Mouse (Mus musculus) lung, adult 18-20 months (tissue): ENCODE measurements at regions not wholly inside any gene's neighbourhood (a gene's known extent, or its start where the extent isn't known, plus 50 kb on each side); places are given as distances from the start of the nearest gene placed in this dataset.

ENCODE experiments used
- DNase-seq, 2 experiments: peaks; one replicate each; pipeline ENCODE4 v3.0.0; 2022; ENCODE audit warnings: mixed read lengths in 2 of 2

DNA sequence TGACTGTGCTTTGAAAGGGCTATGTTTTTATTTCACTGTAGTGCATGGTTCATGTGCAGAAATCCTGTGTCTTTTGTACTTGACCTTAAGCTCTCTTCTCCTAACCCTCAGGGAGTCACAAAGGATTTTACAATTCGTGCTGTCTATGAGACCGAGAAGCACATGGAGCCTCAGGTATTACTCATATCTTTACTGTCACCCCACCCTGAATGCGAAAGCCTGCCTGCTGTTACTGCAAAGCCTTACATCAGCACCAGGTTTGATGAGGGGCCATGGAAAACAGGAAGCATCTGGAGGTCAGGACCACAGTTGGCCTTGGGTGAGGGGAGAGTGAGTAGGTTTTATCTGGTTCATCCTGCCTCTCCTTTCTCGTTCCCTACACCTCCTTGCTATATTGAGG, 150.3 kb downstream of the Snx19 start:
- DNase-seq = no peak

GRCm38 (mm10) chr9:30575531-30575930, 148.6 kb downstream of the Snx19 start:
- DNase-seq = no peak

GRCm38 (mm10) chr9:30573294-30573693, 146.4 kb downstream of the Snx19 start:
- DNase-seq = no peak

GRCm38 (mm10) chr9:30571014-30571413, 144.1 kb downstream of the Snx19 start:
- no peak for DNase-seq

DNA sequence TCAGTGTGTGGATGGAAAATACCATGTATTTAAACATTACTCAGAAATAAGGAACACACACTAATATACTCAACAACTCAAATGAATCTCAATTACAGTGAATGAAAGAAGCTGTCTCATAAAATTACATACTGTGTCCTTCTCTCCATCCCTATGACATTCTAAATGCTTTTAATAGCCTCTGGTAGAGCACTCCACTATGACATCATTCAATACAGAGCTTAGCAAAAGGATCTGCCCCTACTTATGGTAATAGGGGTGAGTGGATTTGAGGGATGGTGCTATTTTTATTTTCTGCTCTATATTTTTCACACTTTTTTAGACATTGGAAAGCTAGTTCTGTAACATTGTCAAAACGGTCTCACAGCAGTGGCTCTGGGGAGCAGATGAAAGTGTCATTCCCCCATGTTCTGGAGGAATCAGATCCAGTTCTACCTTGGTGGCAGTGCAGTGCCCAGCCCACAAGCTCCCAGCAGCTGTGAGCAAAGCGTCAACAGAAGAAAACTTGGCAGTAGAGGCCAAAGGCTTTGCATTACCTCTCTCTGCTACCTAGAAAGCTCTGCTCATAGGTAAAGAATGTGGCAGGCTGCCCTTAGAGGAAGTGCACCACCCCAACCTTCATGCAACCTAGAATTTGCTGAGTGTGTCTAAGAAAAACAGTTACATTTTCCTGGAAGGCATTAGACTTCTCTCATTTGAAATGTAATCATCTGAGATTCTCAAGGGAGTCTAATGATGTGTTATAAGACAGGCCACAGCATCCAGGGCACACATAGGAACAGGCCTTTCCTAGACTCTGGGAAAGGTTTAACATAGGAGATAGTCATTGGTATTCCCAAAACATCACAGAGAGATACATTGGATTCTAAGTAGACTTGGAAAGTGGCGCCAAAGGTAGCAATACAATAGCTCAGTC, 138.1 kb downstream of the Snx19 start:
- no peak for DNase-seq

- no peak for DNase-seq
Measured at GRCm38 (mm10) chr9:30563399-30563798, 136.5 kb downstream of the Snx19 start.

GRCm38 (mm10) chr9:30554908-30555307, 128.0 kb downstream of the Snx19 start:
- DNase-seq = no peak

- DNase-seq = peak in 1 of 2 experiments; percentile 5
Measured at GRCm38 (mm10) chr9:30552721-30553120, 125.8 kb downstream of the Snx19 start.

DNA sequence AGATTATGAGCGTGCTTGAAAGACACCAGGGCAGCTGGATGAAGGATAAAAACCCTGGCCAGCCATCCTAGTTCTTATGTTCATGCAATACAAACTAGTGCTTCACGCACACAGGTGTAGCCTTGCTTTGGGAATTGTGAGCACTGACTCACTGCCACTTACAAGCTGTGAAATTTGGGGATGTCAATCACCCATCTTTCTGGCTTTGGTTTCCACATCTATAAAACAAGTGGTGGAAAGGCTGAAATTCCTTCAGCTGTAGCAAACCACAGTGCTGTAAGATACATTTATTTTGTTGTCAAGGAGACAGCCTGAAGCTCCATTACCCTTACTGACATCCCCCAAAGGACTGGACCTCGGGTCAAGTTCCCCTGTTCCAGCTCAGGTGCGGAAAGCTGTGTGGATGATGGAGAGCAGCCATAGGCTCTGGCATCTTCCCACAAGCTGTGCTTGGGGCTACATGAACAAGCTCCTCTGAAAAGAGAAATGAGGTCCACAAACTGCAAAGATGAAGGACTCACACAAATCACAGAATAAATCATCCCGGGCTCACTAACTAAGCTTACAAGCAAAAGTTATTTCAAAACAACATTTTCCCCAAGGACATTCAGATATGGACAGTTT, 123.1 kb downstream of the Snx19 start:
- no peak for DNase-seq

DNA sequence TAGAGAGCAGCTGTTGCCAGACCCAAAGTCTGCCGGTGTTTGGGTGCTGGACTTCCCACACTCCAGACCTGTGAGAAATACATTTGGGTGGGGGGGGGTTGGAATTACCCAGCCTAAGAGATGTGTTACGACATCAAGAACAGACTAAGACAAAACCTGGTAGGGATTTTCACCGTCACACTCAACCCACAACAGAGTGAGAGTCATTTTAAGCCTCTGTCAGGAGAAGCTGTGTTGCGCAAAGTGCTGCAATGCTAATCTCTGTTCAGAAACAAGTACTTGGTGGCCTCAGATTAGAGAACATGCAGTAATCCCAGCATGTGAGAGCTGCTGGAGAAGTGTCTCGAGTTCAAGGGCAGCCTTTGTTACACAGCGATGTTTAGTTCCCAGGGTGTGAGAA, 113.0 kb downstream of the Snx19 start:
- DNase-seq = no peak

DNA sequence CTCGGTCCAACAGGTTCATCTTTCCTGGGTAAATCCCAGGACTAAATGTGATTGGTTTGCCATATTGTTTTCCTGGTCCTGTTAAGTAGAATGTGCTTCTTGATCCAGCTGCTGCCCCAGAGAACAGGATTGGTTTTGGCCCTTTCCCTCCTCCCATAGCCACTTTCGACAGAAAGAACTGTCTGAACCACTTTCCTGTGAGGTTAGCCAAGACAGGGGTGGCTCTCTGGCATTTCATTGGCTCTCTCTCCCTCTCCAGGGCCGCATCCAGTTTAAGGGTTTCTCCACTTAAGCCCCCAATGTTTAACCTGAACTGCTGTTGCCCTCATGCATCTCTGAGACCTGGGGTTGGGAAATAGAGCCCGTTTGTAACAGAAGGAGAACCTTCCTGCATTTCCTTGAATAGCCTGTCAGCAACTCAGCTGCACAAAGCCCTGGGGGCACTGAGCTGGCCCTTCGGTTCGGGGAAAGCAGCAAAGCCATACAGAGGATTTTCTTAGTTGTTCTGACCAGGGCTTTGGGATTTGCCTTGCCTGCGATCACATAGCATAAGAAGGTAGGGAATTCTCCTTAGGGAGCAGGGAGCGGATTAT, 109.7 kb downstream of the Snx19 start:
- no peak for DNase-seq

DNA sequence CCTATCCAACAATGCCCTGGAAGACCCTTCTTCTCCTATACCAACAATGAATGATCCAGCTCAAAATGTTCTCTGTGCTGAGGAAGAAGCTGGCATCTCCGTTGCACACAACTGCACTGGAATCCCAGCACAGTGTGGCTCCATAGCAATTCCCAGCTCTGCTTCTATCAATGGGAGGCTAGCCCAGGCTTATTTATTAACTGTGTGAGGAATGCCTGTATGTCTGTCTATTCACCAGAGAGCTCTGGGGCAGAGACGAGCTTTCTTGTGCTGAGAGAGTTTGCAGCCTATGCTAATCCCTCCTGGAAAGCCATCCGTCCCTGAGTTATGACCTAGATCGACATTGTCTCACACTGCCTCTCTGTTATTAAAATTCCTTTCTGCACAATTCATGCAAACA, 108.1 kb downstream of the Snx19 start:
- DNase-seq = no peak

DNA sequence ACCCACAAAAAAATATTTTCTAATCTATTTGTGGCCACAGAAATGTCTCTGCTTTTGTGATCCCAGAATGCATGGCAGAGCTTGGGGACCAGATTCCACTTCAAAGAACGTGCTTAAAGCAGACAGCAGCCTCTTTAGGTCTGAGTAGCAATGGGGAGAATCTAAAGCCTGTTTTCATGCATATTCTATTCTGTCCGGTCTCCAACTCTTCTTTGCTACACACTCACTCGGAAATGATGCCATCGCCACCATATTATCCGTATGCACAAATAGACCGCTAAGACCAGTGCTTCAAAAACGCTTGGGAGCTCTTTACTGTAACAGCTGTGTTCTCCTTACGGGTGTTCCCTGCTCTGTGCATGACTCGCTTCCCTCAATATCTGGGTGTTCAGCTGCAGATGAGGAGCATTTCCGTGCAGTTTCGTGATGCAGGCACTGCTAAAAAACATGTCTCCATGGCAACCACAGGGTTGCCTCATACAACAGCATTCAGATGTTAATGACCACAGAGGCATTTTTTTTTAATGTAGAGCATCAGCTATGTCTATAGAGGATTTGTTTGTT, 107.0 kb downstream of the Snx19 start:
- no peak for DNase-seq

DNA sequence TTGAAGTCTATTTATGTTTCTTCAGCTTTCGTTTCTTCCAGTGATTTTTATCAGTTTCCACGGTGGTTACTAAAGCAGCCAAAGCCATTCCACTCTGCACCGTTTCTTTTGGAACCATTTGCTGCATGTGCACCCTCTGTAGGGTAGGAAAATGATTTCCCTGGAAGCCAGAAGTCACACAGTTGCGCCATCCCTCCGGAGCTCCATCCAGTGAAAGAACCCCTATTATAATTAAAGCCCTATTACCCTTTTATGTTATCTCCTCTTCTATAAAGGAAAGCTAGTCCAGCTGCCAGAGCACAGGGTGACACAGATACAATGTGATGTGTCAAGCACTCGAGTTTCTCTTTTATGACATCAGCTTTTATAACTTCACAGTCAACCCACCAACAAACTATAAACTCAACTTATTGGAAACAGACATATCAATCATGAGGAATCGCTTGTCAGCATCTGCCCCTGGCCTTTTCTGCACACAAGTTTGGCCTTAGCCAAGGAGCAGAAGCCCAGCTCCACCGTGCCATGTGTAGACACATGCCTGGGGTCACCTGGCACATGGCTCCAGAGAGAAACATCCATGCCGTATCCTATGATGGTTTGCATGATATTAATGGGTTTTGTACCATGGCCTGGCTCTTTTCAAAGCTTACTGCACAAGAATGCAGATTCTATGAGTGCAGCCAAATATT, 106.3 kb downstream of the Snx19 start:
- no peak for DNase-seq

GRCm38 (mm10) chr9:30525086-30525485, 98.2 kb downstream of the Snx19 start:
- no peak for DNase-seq

DNA sequence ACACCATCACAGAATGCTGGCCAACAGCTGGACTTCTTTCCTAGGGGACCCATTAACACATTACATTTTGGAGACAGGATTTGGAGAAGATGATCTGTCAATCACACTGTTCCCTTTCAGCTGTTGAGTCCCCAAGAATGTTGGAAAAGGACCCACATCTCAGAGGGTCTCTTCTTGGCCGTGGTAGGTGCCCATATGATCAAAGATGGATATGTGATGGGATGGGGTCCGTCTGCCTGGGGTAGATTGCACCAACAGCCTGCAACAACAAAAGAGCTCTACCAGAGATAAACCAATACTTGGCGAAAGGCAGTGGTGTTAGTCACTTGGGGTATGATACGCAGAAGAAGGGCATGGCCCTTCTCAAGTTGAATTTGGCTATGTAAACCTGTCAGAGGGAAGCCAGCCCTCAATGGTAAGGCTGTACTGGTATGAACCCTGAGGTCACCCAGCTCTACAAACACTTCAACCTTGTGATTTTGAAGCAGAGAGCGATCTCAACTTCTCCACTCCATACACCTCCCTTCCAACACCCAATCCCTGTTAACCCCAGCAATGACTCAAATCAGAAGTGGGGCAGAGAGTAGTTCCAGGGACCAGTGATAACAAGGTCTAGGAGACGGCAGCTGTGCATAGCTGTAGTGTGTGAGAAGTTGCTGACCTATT, 97.6 kb downstream of the Snx19 start:
- DNase-seq = no peak

DNA sequence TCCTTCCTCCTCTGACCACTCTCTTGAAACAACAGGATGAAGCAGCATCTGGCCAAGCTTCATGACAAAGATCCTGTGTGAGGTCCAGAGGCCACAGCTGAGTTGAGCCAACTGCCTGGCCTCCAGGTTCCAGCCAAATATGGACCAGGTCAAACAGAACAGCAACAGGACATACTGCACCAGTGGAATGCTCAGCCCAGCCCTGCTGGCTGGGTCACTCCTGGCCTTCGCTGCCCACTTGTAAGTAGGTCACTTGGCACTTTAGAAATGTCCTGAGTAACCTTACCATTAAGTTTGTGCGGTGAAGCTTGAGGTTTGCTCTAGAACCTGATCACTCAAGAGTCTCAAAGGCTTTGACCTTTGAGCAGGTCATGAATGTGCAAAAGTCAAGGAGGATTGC, 96.9 kb downstream of the Snx19 start:
- peak in 1 of 2 experiments; percentile 22 for DNase-seq

DNA sequence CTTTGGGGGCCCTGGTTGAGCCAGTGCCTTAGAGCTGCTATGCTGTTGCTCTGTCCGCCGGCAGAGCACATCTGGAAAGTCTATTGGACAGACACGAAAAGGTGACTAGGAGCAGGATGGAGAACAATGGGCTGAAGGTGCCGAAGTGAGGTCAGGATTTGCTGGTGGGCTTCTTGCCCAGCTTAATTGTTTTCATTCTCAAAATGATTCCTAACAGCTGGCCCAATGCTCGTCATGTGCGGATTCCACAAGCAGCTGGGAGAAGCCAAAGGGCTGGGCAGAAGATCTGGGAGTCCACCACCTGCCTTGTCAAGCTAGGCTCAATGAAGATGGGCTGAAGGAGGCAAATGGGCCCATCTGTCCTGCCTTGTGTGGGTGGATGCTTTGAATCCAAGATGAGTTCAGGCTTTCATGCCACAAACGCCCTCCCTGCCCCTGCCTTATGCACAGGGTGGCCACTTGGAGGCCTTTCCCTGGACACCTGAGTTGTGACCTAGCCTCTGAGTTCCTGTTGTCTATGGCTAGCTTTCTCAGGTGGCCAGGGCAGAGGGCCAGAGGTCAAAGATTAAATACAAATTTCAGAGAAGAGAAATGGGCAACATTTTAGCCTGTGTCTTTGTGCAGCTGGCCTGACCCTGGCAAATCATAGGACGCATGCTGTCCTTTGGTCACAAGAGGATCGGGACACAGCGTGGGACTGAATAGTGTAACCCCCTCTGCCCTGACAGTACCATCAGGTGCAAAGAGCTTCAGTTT, 95.9 kb downstream of the Snx19 start:
- no peak for DNase-seq

DNA sequence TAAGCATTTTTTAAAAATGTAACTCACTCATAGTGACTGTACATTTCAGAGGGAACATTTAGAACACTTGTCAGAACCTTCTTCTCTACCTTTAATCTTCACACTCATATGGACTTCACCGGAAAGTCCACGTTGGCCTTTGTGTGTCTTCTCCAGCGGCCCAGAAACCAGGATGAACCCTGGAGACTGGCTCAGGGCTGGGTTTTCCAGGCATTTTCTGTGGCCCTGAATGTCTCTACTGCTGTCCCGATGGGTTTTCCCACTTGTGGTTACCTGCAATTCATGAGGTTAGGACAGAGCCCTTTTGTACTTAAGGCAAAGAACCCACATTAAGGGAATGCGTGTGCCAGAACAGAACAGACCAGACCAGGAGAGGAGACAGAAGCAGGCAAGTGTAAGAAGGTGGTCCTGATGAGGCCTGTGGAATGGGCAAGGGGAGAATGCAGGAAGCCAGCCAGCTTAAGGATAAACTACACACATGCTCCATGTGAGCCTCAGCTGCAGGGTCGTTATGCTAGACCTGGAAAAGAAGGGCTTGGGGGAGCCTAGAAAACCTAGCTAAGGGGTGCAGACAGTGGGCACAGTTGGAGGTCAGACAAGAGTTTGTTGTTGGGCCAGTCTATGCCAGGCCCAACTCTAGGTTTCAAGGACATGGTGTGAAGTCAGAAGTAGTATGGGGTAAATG, 94.8 kb downstream of the Snx19 start:
- DNase-seq = no peak

GRCm38 (mm10) chr9:30520853-30521439, 94.0 kb downstream of the Snx19 start:
- no peak for DNase-seq

DNA sequence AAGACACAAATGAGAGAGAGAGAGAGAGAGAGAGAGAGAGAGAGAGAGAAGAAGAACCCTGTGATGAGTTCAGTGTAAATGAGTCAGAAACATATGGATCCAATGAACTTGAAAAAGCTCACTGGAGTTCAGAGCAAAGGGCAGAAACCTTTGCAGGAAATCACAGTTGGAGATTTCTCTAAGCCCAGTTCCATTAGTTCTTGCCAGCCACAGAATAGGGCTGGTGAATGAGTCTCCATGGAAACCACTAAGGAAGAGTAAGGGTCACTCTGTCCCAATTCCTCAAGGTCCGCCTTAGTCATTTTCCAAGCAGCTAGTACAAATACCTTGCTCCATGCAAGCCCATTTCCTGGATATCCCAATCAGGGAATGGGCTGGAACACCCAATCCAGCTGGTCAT, 93.2 kb downstream of the Snx19 start:
- DNase-seq = no peak
